Mouse (Mus musculus) thymus, postnatal 36 days (tissue): ENCODE results near the gene Clasrp.
"Not testable (repeated sequence)": the region's sequence is repeated elsewhere in the genome, so short reads cannot be mapped to it uniquely, and the experiment has no call there.

ENCODE experiments used
- DNase-seq, 2 experiments: peaks; one replicate each; pipeline ENCODE4 v3.0.0; 2022; ENCODE audit warnings: mixed read lengths in 2 of 2

Gene Clasrp

DNA sequence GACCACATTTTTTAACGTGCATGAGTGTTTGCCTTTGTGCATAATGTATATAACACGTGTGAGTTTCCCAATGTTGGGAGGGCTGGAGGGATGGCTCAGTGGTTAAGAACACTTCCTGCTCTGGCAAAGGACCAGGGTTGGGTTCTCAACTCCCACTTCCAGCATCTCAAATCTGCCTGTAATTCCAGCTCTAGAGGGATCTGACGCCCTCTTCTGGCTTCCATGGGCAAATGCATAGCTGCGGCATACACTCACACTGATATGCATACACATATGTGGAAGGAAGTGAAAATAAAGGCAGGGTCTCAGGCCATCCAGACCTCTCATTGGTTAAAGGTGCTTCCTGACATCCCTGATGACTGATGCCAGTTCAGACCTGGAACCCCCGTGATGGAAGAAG lies 3.0 kb upstream of the Clasrp start:
- DNase-seq = no peak

DNA sequence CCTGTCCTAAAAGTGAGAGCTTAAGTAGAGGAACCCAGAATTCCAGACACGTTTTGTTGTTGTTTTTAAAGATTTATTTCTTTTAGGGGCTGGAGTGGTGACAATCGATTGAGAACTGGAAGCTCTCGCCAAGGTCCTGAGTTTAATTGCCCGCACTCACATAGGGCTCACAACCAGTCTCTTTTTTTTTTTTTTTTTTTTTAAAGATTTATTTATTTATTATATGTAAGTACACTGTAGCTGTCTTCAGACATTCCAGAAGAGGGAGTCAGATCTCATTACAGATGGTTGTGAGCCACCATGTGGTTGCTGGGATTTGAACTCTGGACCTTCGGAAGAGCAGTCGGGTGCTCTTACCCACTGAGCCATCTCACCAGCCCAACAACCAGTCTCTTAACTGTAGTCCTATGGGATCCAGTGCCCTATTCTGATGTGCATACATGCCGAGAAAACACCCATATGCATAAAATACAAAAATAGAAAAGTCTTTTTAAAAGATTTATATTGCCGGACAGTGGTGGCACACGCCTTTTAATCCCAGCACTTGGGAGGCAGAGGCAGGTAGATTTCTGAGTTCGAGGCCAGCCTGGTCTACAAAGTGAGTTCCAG lies 424 bp upstream of the Clasrp start:
- DNase-seq = not testable (repeated sequence)

GRCm38 (mm10) chr7:19603055-19603454 lies 1.2 kb downstream of the Clasrp start:
- no peak for DNase-seq

- no peak for DNase-seq
Observed at GRCm38 (mm10) chr7:19600562-19600961, 3.7 kb downstream of the Clasrp start.

DNA sequence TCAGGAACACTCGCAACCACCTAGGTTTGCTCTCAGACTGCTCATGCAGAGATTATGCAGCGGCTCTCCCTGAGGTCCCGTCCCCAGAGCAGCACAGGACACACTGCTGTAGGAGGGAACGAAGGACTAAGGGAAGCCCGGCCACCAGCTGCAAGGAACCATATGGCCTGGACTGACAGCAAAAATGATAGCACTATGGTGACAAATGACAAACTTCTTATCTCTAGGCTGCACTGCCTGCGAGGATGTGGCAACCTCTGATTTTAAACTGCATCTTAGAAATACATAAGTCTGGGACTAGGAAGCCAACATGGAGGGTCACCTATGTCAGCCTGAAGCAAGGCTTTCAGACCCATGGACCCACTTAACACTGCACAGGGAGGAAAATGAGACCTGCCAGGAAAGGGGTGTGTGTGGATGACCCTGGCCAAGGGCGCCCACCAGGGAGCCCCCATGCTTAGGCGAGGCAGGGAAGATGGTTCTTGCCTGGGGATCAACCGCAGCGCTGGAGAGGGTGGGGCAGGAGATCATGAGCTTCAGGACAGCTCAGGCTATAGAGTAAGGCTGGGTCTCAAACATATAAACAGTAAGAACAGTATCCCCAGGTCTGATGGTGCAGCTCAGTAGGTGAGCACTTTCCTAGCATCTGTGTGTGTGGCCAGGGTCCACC lies 11.1 kb downstream of the Clasrp start:
- no peak for DNase-seq

- peak; percentile 51 to 53 for DNase-seq
Observed at GRCm38 (mm10) chr7:19589917-19590316, 14.4 kb downstream of the Clasrp start.

- peak; percentile 42 to 48 for DNase-seq
Observed at GRCm38 (mm10) chr7:19589207-19589606, 15.1 kb downstream of the Clasrp start.

GRCm38 (mm10) chr7:19586269-19586668 lies 18.0 kb downstream of the Clasrp start:
- no peak for DNase-seq

- DNase-seq = no peak
Observed at GRCm38 (mm10) chr7:19580634-19581033, 23.7 kb downstream of the Clasrp start.

- no peak for DNase-seq
Observed at GRCm38 (mm10) chr7:19579751-19580150, 24.5 kb downstream of the Clasrp start.

GRCm38 (mm10) chr7:19578436-19578835 lies 25.9 kb downstream of the Clasrp start:
- DNase-seq = no peak

DNA sequence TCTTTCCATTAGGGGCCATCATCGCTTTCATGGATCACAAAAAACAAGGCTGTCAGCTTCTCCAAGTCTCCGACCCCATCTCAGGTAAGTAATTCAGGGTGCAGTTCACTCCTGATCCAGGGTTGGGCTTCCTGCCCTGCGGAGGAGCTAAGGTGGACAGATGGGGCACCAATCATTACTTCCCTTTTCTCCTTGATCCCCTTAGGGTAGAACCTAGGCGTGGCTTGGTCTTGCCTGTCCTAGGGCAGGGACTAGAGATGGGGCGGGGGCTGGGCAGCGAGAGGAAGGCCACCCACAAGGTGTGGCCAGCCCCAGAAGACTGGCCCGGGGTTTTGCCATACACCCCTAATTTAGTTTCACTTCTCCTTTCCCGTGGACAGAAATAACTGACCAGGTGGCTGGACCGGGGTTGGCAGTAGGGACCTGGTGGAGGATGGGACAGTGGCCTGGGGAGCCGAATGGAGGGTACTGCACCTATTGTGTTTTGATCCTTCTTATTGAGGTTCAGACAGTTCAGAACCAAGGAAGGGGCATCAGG lies 26.3 kb downstream of the Clasrp start:
- DNase-seq = no peak

DNA sequence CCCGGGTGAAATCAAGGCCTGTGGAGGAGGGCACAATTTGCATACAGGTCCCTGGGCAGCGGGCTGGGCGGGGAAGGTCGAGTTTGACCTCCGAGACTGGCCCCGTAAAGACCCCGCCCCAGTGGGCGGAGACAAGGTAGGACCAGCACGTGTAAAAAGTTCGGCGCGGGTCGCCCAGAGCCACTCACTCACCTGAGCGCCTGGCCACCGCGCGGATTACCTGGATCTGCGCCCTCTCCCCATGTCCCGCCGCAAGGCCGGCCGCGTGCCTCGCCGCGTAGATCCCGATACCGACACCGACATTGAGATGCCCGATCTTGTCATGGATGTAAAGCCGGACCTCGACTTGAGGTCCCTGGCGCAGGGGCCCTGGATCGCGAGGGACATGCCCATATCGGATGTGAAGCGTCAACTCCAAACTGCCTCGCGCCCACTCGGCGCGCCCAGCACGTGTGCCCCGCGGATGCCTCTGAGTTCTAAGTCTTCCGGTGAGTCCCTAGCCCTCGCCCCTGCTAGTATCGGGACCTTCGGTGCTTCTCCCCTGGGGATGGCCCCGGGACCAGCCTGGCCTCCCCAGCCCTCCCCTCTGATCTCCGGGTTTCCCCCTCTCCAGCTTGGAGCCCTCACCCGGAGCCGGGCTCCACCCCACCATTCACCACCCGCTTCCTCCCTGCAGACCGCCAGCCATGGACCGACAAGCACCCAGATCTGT lies 27.0 kb downstream of the Clasrp start, which contains the start of the genes Zfp296 and Gemin7:
Gene Zfp296, plus strand, starts transcription at position 147 of the 712 bp plus-strand sequence.
Gene Gemin7, minus strand, starts transcription at position 455 of the 712 bp plus-strand sequence.
- DNase-seq = no peak

GRCm38 (mm10) chr7:19575559-19575958 lies 28.7 kb downstream of the Clasrp start:
- DNase-seq = no peak

GRCm38 (mm10) chr7:19573776-19574140 lies 30.5 kb downstream of the Clasrp start:
- no peak for DNase-seq

DNA sequence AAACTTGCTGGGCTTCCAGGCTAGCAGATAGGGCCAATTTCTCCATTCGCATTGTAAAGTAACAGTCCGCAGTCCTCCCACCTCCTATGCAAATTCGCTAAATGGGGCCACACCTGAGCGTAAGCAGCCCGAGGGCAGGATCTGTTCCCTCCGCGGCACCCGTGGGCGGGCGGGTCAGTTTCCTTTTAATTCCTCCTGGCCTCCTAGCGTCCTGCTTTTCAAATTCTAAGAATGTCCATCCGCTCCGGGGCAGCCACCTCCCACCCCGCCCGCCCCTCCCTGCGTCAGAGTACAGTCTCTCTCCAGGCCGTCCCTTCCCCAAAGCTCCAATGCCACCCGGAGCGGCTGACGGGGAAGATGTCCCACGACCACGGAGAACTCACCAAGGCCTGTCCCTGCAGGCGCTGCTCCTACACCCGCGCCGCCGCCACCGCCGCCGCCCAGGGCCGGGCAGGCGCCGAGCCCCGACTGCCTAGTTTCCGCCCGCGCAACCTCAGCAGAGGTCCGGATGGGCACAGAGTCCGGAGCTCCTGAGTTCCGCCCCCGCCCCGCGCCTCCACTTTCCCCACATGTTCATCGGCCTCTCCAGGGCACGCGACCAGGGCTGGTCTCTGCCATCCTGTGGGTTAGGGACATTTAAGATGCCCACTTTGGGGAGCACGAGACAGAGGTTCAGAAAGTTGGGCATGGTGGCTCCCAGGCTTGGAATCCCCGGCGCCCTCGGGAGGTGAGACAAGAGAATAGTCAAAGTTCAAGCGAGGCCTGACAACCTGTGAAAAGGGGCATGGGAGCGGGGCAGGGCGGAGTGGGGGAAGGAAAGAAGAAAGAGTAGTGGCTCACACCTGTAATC lies 31.1 kb downstream of the Clasrp start:
- DNase-seq = peak; percentile 80 to 81

DNA sequence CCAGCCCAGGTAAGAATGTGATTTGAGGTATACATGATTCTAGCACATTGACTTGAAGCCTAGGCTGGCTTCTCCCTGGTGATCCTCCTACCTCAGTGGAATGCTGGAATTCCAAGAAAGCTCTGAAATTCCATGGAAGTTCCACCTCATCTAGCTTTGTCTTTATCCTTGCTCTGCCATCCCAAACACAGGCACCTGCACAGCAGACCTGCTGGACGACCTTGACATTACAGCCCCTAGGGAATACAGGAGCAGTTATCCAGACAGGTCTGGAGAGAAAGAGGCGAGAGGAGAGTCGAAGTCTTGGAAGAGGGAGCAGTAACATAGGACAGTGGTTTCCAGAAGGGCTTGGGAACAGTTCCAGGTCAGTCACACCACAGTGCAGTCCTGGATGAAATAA lies 34.6 kb downstream of the Clasrp start:
- no peak for DNase-seq

DNA sequence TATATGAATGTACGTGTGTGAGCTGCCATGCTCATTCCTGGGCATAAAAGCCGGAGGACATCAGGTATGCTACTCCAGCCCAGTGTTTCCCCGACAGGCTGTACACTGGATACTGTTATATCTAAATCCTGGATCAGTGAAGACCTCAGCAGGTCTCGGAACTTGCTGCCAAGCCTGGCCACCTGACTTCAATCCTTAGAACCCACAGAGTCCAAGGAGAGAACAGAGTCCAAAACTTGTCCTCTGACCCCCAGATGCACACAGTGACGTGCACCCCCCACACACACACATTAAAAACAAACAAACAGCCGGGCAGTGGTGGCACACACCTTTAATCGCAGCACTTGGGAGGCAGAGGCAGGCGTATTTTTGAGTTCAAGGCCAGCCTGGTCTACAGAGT lies 36.9 kb downstream of the Clasrp start:
- DNase-seq = no peak

GRCm38 (mm10) chr7:19565803-19566202 lies 38.5 kb downstream of the Clasrp start:
- DNase-seq = no peak

DNA sequence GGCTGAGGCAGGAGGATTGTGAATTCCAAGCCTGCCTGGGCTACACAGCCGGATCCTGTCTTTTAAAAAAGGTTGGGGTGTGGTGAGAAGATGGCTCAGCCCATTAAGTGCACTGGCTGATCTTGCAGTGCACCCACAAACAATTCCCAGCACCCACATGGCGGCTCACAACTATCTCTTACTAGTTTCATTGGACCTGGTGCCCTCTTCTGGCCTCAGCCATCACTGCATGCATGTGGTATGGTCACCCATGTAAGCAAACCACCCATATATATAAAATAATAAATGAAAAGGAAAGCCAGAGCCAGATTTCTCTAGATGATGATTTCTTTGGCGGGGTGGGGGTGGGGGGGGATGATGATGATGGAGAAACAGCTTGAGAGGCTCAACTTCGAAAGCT lies 39.8 kb downstream of the Clasrp start:
- DNase-seq = no peak

DNA sequence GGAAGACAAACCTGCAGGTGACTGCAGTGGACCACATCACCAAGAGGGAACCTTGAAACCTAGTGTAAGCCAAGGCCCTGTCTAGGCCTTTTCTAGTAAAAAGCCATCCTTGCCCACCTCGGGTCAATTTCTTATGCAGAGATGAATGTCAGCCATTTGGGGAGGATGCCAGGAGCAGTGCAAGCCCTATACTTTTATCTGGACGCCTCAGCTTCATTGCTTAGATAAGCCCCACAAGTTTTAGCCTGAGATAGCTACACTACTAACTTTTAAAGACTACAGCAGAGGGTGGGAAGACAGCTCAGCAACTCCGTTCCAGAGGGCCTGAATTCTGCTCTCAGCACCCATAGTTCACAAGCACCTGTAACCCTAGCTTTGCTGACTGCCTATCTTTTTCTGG lies 40.4 kb downstream of the Clasrp start:
- no peak for DNase-seq

DNA sequence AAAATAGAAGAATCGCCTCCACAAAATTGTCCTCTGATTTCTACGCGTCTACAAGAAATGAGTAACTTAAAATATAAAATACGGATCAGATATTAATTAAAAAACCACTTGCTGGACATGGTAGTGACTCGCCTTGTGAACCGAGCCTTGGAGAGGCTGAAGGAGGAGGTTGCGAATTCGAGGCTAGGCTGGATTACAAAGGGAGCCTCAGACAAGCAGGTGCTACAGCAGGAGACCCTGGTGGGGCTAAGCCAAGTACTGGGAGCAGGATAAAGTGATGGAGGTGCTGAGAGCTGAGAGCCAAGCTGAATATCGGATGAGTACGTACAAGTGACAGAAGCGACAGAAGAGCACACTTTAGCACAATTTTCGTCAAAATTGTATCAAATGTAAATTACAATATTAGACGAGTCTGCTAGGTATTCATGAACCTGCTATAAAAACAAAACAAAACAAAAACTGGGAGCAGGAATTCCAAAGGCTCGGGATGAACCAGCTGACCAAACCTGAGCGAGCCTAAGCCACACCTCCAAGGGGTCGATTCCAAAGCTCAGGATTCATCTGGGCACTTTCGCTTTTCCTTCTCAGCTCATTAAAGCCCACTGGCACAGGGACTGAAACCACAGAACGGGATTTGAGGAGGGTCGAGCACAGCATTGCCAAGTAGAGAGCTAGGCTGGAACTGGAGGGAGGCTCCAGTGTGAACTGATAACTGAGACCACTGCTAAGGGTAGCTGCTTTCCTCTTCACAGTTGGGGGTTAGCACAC lies 41.5 kb downstream of the Clasrp start, which contains the start of gene Ppp1r37:
Gene Ppp1r37, minus strand, starts transcription at position 434 of the 768 bp plus-strand sequence.
- no peak for DNase-seq
